Mouse (Mus musculus): ENCODE data around the gene Hoxd4. TPM values are rescaled to one million over a fixed set of nuclear protein-coding genes. Genes with fewer than 3 reads are reported as not detected.
A peak's percentile ranks its signal among the peaks of the same experiment; 100 is the strongest.

The Hoxd4 gene
- polyA plus RNA-seq, 1 experiment from 2014 or later = 0.29 TPM

GRCm38 (mm10) chr2:74689574-74690337 is 22.0 kb upstream of the Hoxd4 start:
- 8% methylated on average over 24 of the region's 24 CpGs for WGBS
- Histone ChIP-seq H3K4me2 (peak overlapping the region; percentile 49), H3K4me1 (peaks cover 31% of the 10 kb centered on the region), H3K27me3 (peaks cover 70% of the 10 kb centered on the region), H3K27ac (peak overlapping the region; percentile 74), H3K9me3 (no peaks in the 10 kb centered on the region), H3K36me3 (no peaks in the 10 kb centered on the region; the same call in 1 of the 2 replicates), H3K9ac (peak overlapping the region; percentile 31), H3K4me3 (peak overlapping the region; percentile 26)
- no peak for ATAC-seq (ENCODE audit: insufficient number of reproducible peaks, low FRiP score, low TSS enrichment, low read depth)

- peak overlapping the region; percentile 62 for H3K4me2 ChIP-seq
- peak overlapping the region; percentile 74; the same call in 1 of the 2 replicates for H3K27ac ChIP-seq
- H3K9ac ChIP-seq = peak overlapping the region; percentile 31; the same call in 1 of the 2 replicates
- H3K36me3 ChIP-seq = no peaks in the 10 kb centered on the region; the same call in 1 of the 2 replicates
- peak overlapping the region; percentile 44 for H3K4me3 ChIP-seq
- peaks cover 31% of the 10 kb centered on the region for H3K4me1 ChIP-seq
- 18% methylated on average over 8 of the region's 8 CpGs for WGBS
- no peak for ATAC-seq (ENCODE audit: insufficient number of reproducible peaks, low FRiP score, low TSS enrichment, low read depth)
- H3K27me3 ChIP-seq = peaks cover 72% of the 10 kb centered on the region
- no peaks in the 10 kb centered on the region for H3K9me3 ChIP-seq
These were observed 21.4 kb upstream of the Hoxd4 start for GRCm38 (mm10) chr2:74690338-74690716.

- WGBS = 4% methylated on average over 56 of the region's 56 CpGs
- Histone ChIP-seq H3K4me3 (peak within 1 kb of the TSS; percentile 44), H3K4me2 (peak within 1 kb of the TSS; percentile 62), H3K36me3 (no peaks in the 10 kb centered on the region; the same call in 1 of the 2 replicates), H3K9me3 (no peaks in the 10 kb centered on the region), H3K4me1 (peaks cover 31% of the 10 kb centered on the region), H3K27me3 (peaks cover 79% of the 10 kb centered on the region), H3K27ac (peak within 1 kb of the TSS; percentile 86), H3K9ac (peak within 1 kb of the TSS; percentile 54)
- peak; percentile 81; the same call in 1 of the 2 replicates for ATAC-seq (ENCODE audit: insufficient number of reproducible peaks, low FRiP score, low TSS enrichment, low read depth)
These were observed 20.4 kb upstream of the Hoxd4 start, which contains the start of gene Hoxd10 for GRCm38 (mm10) chr2:74691022-74691951. TSS of gene Hoxd10 (plus strand) at chr2:74691924.

GRCm38 (mm10) chr2:74691995-74692807 is 19.5 kb upstream of the Hoxd4 start:
- Histone ChIP-seq H3K36me3 (no peaks in the 10 kb centered on the region; the same call in 1 of the 2 replicates), H3K27me3 (peaks cover 80% of the 10 kb centered on the region), H3K9ac (peak overlapping the region; percentile 52), H3K4me2 (peak overlapping the region; percentile 62), H3K9me3 (no peaks in the 10 kb centered on the region), H3K27ac (peak overlapping the region; percentile 86), H3K4me3 (peak overlapping the region; percentile 44), H3K4me1 (peaks cover 40% of the 10 kb centered on the region)
- WGBS = 7% methylated on average over 35 of the region's 35 CpGs
- no peak for ATAC-seq (ENCODE audit: insufficient number of reproducible peaks, low FRiP score, low TSS enrichment, low read depth)

GRCm38 (mm10) chr2:74692808-74693431 is 18.8 kb upstream of the Hoxd4 start:
- peaks cover 77% of the 10 kb centered on the region for H3K27me3 ChIP-seq
- H3K4me2 ChIP-seq = peak overlapping the region; percentile 62
- ATAC-seq (ENCODE audit: insufficient number of reproducible peaks, low FRiP score, low TSS enrichment, low read depth) = no peak
- peak overlapping the region; percentile 52 for H3K9ac ChIP-seq
- peak overlapping the region; percentile 44 for H3K4me3 ChIP-seq
- 15% methylated on average over 20 of the region's 20 CpGs for WGBS
- peaks cover 41% of the 10 kb centered on the region for H3K4me1 ChIP-seq
- H3K27ac ChIP-seq = peak overlapping the region; percentile 86
- H3K36me3 ChIP-seq = no peaks in the 10 kb centered on the region; the same call in 1 of the 2 replicates
- no peaks in the 10 kb centered on the region for H3K9me3 ChIP-seq

GRCm38 (mm10) chr2:74693432-74693827 is 18.3 kb upstream of the Hoxd4 start:
- peaks cover 79% of the 10 kb centered on the region for H3K27me3 ChIP-seq
- peak overlapping the region; percentile 44 for H3K4me3 ChIP-seq
- H3K4me1 ChIP-seq = peaks cover 46% of the 10 kb centered on the region
- H3K36me3 ChIP-seq = no peaks in the 10 kb centered on the region; the same call in 1 of the 2 replicates
- no peak for ATAC-seq (ENCODE audit: insufficient number of reproducible peaks, low FRiP score, low TSS enrichment, low read depth)
- peak overlapping the region; percentile 86 for H3K27ac ChIP-seq
- H3K9me3 ChIP-seq = no peaks in the 10 kb centered on the region
- H3K9ac ChIP-seq = peak overlapping the region; percentile 52; the same call in 1 of the 2 replicates
- 33% methylated on average over 4 of the region's 4 CpGs for WGBS
- peak overlapping the region; percentile 62 for H3K4me2 ChIP-seq

GRCm38 (mm10) chr2:74694066-74694465 is 17.7 kb upstream of the Hoxd4 start:
- no peaks in the 10 kb centered on the region; the same call in 1 of the 2 replicates for H3K36me3 ChIP-seq
- no peak for ATAC-seq (ENCODE audit: insufficient number of reproducible peaks, low FRiP score, low TSS enrichment, low read depth)
- H3K9ac ChIP-seq = no peak overlapping the region
- H3K27ac ChIP-seq = 0 out of 2 replicates have a peak overlapping the region, but pooled peaks have one; percentile 86
- peaks cover 52% of the 10 kb centered on the region for H3K4me1 ChIP-seq
- H3K4me3 ChIP-seq = peak overlapping the region; percentile 44
- H3K4me2 ChIP-seq = peak overlapping the region; percentile 62
- H3K9me3 ChIP-seq = no peaks in the 10 kb centered on the region
- peaks cover 80% of the 10 kb centered on the region for H3K27me3 ChIP-seq
- WGBS = 13% methylated on average over 16 of the region's 16 CpGs

- Histone ChIP-seq H3K4me1 (peaks cover 60% of the 10 kb centered on the region), H3K36me3 (peaks cover 4% of the 10 kb centered on the region; the same call in 1 of the 2 replicates), H3K4me2 (no peak overlapping the region), H3K4me3 (no peak overlapping the region), H3K27ac (no peak overlapping the region), H3K27me3 (peaks cover 84% of the 10 kb centered on the region), H3K9me3 (no peaks in the 10 kb centered on the region), H3K9ac (no peak overlapping the region)
- WGBS = 36% methylated on average over 1 of the region's 1 CpGs
- ATAC-seq (ENCODE audit: insufficient number of reproducible peaks, low FRiP score, low TSS enrichment, low read depth) = no peak
These were observed 16.3 kb upstream of the Hoxd4 start for GRCm38 (mm10) chr2:74695383-74695782.

GRCm38 (mm10) chr2:74695813-74696430 is 15.8 kb upstream of the Hoxd4 start:
- ATAC-seq (ENCODE audit: insufficient number of reproducible peaks, low FRiP score, low TSS enrichment, low read depth) = no peak
- H3K27me3 ChIP-seq = peaks cover 88% of the 10 kb centered on the region
- H3K4me3 ChIP-seq = 0 out of 2 replicates have a peak overlapping the region, but pooled peaks have one; percentile 48
- H3K27ac ChIP-seq = peak overlapping the region; percentile 78
- peaks cover 4% of the 10 kb centered on the region; the same call in 1 of the 2 replicates for H3K36me3 ChIP-seq
- WGBS = 34% methylated on average over 7 of the region's 7 CpGs
- no peak overlapping the region for H3K9ac ChIP-seq
- no peaks in the 10 kb centered on the region for H3K9me3 ChIP-seq
- H3K4me2 ChIP-seq = 0 out of 2 replicates have a peak overlapping the region, but pooled peaks have one; percentile 15
- peaks cover 65% of the 10 kb centered on the region for H3K4me1 ChIP-seq

Measured in limb, embryonic 15.5 days (tissue).